Mouse (Mus musculus) cerebellum, adult 11-12 months (tissue): ENCODE measurements around the gene Tbc1d32.
"Not testable (repeated sequence)": the region's sequence is repeated elsewhere in the genome, so short reads cannot be mapped to it uniquely, and the experiment has no call there.

Source experiments
- DNase-seq: peaks from one replicate; pipeline ENCODE4 v3.0.0; 2022

Tbc1d32 gene

DNA sequence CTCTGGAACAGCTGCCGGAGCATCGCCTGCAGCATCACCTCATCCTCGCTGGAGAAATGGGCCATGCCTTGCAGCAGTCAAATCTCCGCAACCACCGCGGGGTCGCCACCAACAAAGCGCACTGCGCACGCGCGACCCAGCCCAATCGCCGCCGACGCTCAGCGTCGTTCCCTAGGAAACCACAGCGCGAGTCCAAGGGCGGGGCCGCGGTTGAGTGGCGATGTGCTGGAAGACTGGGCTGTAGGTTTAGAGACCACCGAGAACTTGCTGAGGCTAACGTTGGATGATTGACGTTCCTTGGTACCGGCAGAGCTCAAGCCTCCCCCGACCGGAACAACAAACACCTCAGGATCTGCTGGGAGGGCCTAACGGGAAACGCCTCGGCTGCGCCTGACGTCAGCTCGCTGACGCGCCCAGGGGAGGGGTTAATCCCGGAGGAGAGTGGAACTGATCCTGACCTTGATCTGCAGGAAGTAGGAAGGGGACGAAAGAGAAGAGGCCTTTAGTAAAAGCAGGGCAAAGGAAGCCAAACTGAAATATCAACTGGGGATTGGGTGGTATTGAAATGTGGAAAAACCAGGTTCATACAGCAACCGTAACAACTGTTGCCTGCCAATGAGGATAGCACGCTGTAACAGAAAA is at the start of gene Tbc1d32:
Gene Tbc1d32 (minus strand): TSS at position 122 of the 642 bp plus-strand sequence.
- peak; percentile 90 for DNase-seq

DNA sequence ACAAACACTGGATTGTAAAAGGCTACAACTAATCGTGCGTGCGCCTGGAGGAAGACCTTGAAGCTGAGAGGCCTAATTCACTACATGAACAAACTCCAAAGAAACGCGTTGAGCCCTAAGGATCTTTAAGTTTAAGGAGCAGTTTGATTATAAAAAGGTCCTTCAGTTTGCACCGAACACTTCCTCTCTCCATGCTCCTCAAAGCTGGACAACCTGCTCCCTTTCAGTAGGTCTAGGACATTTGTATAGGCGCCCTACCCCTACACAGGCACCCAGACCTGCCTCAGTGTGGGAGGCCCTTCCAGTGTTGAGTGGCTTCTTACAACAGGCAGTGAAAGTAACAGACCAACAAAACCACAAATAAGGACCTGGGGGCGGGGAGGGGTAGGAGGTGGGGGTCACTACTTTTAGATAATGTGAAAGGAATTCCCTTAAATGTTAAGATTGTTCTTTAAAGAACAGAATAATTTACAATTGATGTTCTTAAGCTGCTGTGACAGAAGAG is 666 bp downstream of the Tbc1d32 start:
- peak; percentile 22 for DNase-seq

DNA sequence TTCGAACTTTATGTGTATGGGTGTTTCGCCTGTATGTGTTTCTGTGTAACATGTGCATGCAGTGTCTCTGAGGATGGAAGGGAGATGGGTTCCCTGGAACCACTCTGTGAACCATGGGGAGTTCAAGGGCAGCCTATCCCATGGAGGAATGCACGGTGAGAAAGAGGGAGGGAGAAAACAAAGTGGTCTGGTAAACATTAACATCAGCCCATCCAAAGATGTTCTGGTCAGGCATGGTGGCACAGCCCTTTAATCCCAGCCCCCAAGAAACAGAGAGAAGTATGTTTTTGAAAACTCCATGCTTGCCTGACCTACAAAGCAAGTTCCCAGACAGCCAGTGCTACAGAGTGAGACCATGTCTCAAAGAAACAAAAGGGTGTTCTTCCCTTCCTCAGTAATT is 12.7 kb downstream of the Tbc1d32 start:
- no peak for DNase-seq

DNA sequence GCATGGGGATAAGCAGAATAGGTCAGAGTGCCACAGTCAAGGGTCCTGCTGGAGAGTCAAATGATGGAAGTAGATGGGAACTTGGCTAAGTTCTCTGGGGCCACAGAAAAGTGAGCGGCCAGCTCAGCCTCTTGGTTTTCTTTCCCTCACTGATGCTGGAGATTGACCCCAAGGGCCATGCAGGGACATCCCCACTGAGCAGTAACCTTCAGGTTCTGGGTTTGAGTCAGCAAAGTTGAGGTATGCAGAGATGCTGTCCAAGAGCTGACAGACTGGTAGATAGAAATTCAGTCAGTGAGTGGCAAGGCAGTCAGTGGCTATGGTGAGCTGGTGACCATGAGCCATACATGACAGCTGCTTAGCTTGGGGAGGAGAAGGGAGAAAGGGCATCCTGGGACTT is 18.1 kb downstream of the Tbc1d32 start:
- no peak for DNase-seq

DNA sequence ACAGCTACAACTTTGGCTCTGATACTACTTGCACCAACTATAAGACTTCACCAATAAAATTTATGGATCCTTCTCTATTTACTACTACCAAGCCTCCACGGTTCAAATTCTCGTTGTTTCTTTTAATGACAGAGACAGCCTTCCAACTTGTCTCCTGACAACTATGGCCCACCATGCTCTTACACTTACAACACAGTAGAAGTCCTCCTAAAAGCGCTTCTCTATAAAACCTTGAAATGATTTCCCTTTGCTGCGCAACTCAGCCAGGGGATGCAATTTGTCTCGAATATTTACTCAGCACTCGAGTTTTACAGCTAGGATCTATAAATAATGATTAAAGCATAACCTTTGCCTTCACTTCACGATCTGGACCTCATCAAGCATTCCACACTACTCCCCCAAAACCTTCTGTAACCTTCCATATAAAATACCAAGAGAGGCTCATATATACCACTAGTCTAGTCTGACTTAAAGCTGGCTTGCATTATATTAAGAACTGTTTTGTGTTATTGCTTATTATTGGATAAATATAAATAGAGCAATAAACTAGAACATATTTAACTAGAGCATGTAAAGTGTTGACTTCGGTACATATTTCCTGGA is 21.6 kb downstream of the Tbc1d32 start:
- no peak for DNase-seq

DNA sequence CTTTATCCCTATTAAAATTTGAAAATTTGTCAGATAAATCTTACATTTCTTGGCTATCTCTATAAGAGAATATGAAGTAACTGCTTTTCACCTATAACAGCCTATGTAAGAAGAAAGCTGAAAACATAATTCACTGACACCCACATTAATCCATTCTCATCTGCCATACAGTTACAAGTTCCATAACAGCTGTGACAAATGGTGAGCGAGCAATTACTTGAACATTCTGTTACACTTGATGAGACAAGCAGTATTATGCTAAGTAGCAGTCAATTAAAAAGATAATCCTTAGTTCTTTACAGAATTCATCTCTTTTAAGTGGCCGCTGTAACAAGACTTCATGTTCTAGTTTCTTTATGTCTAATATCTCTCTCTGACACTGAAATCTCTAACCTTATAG is 24.1 kb downstream of the Tbc1d32 start:
- DNase-seq = no peak

DNA sequence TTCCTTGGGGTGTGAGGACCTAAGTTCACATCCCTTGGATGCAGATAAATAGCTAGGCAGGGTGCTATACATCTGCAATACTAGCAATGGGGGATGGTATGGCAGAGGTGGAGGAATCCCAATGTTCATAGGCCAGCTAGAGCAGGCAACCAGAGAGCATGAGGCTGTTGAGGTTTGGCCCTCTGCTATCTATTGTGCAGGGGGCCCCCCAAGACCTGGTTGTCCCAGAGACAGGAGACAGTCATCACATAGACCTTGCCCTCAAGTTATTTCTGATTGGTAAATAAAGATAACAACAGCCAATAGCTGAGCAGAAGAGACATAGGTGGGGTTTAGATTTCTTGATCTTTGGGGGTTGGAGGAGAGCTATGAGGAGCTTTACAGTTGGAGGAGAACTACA is 28.6 kb downstream of the Tbc1d32 start:
- no peak for DNase-seq

DNA sequence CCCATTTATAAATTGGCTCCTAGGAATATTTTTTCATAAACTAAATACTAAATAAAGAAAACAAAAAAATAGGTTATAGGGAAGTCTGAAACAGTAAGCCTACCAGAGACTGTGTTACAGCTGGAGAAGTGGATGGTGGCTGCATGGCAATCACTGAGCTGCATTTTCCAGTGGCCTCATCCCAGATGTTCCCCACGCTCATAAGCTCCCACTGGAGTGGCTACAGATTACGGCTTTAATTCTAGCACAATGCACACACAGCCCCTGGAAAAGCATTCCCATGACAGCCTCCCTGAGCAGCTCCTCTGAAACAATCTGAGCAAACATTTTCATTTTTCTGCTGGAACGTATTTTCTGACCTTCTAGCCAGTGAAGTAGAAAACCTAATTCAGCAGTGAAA is 29.8 kb downstream of the Tbc1d32 start:
- DNase-seq = no peak

DNA sequence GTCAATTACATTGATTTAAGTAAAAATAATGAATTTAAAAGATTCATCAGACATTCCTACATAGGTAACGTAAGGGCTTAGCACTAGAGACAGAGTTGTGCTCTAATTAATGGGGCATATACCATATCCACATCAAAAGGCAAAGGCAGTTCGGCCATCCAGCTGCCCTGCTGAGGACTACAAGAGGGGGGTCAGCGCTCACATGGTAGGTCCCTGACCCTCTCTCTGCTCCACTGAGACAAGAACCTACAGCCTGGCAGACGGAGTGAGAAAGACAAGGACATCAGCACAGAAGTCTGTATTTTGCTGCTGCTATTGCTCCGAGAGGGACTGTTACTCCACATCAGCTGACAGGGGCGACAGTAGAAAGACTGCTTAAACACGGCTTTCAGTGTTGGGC is 34.2 kb downstream of the Tbc1d32 start:
- DNase-seq = no peak

DNA sequence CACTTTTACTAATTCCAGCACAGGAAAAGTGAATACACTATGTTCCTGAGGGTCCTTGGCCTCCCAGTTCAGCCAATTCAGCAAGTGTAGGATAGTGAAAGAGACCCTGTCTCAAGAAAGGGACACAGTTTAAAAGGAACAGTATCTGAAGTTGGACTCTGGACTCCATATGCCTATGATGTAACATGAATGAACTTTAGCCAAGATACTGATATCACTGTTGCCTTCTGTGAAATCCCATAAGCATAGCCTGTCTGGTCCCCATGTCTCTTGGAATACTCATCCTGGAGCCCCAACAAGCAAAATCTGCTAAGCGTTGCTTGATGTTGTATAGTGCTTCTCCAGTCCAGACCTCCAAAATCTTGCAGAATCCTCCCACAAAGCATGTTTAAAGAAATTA is 46.8 kb downstream of the Tbc1d32 start:
- DNase-seq = no peak

DNA sequence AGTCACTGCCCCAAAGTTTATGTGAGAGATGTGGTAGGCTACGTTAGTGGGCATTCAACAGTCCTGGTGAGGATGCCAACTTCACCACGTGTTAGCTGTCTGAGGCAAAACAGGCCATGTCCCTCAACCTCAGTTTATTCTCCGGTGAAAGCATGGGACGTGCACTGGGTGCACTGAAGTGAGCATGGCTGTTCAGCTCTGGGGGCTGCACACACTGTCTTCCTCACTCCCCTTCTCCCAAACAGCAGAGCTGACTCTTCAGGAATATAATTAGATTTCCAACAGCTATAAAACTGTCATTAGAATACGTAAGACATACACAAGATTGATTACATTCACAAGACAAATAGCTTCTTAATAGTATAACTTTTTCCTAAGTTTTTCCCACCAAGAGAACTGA is 55.3 kb downstream of the Tbc1d32 start:
- no peak for DNase-seq

DNA sequence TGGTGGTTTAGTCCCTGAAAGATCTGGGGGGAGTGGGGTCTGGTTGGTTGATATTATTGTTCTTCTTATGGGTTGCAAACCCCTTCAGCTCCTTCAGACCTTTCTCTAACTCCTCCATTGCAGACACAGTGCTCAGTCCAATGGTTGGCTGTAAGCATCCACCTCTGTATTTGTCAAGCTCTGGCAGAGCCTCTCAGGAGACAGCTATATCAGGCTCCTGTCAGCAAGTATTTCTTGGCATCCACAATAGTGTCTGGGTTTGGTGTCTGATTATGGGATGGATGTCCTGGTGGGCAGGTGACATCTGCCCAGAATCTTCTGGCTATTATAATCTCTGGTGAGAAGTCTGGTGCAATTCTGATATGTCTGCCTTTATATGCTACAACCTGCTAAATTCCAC is 60.8 kb downstream of the Tbc1d32 start:
- not testable (repeated sequence) for DNase-seq

DNA sequence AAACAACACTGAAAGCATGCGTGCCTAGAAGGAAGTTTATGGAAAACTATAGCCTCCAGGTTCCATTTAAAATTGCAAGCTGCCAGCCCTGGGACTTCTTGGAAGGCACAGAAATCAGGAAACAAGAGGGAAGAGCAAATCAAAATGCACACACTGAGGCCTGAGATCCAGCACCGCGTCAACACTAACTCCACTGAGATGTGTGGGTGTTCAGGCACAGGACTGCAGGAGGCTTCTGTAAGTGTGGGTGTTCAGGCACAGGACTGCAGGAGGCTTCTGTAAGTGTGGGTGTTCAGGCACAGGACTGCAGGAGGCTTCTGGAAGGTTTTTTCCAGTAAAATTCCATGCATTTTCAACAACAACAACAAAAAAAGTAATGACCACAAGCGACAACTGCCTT is 62.7 kb downstream of the Tbc1d32 start:
- no peak for DNase-seq

DNA sequence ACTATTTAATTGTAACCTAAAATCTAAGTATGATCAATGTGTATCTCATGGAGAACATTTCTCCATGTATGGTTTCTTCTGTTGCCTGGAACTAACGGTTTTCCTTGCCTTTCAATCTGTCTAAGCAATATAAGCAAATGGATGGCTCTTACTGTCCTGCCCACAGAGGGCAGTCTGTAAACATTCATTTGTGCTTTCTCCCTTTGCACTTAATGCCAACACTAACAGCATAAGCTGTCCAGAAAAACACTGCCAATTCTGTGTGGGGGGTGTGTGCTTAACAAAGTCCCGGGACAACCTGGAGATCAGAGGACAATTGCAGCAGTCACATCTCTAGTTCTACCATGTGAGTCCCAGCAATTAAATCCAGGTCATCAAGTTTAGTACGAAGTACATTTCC is 64.1 kb downstream of the Tbc1d32 start:
- DNase-seq = peak; percentile 15

DNA sequence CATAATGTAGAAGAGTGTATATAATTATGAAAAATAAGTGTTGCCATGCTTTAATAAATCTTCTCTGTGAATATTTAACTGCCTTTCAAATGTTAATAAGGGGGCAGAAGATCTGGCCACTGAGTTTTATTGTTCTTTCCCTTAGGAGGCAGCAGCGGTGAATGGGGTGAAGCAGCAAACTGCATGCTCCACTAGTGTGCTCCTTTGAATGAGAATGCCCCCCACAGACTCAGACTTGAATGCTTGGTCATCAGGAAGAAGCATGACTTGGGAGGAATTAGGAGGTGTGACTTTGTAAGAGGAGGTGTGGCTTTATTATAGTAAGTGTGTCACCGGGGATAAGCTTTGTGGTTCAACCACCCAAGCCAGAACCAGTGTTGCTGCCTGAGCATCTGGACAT is 69.7 kb downstream of the Tbc1d32 start:
- no peak for DNase-seq

DNA sequence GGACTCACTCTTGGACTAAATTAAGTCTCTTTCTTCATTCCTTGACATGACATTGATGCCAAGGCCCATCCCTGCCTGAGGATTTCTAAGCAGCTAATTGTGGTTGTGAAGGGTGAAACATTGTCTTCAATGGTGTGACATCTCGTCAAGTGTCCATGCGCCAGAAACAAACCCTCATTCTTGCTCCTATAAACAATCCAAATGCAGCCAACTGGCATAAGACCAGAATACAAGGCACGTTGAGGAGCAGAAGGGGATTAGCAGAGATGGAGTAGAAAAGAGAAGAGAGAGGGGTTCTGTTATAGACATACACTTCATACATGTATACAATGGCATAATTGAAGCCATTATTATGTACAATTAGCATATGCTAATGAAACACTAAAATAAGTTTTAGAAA is 70.3 kb downstream of the Tbc1d32 start:
- DNase-seq = no peak

DNA sequence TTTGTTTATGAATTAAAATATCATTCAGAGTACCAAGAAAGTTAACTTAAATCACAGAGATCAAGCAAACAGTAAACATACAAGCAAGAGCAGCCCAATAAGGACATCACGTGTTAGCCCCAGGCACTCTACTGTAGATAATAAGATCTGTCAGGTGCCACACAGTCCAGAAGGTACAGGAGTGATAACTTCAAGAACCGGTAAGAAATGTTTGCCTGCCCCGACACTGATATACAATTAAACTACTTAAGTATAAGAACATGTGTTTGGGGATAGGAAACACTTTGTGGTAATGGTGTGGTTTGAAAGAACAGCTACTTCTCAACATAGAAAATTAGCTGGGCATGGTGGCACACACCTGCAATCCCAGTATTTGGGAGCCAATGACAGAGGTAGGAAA is 71.5 kb downstream of the Tbc1d32 start:
- no peak for DNase-seq

DNA sequence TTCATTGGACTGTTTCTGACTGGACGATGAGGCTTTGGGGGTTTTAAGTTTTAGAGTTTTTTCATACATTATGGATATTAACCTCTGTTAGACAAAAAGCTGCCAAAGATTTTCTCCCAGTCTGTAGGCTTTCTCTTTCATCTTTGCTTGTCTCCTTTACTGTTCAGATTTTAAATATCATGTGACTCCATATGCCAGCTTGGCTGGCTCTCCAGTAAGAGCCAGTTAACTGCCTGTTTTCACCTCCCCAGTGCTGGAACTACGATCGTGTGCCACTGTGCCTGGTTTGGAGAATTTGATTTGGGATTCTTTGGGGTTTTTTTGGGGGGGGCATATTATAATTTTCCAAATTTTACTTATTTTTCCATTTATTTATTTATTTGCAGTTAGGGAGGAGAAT is 79.6 kb downstream of the Tbc1d32 start:
- DNase-seq = no peak

DNA sequence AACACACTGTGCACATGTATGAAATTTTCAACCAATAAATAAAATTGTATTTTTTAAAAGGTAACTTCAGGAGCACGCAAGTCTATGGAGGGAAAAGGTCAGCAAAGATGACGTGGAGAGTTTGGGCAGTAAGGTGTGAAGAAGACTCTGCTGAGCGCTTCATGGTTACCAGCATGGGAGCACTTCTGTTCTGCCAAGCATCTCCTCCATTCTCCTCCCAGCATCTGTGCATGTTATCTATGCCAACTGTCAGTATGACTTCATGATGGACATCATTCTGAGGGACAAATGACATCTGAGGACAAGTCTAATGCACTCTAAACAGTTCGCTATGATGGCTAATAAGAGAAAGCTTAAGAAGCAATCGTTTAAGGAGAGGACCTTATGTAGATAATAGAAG is 91.3 kb downstream of the Tbc1d32 start:
- DNase-seq = peak; percentile 10

DNA sequence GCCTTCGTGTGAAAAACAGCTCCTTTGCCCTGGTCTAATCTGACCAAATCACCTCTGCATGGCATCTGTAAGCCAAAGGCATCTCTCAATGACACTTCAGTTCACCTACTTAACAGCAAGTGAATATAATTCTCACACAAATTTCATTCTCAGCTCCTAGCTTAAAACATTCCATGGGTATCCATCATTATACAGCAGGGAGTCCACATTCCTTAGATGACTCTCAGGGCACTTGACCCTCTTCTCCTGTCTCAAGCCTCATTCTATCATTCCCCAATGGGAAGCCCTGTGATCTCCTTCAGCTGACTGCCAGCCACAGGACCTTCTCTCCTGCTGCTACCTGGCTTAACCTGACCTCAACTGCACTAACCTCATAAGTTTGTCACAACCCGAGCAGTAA is 98.8 kb downstream of the Tbc1d32 start:
- no peak for DNase-seq

DNA sequence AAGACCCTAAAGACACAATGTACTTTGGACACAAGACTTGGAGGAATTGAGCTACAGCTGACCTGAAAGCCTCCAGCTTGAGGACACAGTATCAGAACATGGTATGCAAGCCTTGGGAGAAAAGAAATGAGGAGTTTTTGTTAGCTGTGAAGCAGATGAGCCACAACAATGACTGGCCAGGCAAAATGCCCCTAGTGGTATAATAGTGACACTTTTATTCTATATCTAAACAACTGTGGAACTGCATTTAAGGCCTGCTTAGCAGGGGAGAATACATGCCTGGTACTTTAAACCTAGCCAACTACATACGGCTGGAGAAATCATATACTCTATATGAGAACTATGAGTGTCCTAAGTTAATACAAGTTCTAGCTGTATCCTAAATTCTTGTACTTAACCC is 101.5 kb downstream of the Tbc1d32 start:
- no peak for DNase-seq

DNA sequence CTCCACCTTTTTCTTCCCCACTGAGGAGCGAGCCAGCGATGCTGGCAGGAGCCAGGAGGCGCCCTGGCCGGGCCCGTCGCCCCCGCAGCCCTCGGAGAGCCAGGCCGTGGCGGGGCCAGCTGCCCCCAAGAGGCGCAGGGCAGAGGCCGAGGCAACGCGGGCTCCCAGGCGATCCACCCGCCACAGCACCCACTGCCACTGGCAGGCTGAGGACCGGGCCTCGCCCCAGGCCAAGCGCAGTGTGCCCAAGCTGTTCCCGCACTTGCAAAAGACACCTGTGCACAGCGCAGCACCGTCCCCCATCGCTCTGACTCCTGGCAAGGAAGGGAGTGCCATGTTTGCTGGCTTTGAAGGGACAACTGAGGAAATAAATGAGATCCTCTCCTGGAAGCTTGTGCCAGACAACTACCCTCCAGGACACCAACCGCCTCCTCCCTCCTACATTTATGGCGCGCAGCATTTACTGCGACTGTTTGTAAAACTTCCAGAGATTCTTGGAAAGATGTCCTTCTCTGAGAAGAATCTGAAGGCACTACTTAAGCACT is 112.8 kb downstream of the Tbc1d32 start:
- no peak for DNase-seq

DNA sequence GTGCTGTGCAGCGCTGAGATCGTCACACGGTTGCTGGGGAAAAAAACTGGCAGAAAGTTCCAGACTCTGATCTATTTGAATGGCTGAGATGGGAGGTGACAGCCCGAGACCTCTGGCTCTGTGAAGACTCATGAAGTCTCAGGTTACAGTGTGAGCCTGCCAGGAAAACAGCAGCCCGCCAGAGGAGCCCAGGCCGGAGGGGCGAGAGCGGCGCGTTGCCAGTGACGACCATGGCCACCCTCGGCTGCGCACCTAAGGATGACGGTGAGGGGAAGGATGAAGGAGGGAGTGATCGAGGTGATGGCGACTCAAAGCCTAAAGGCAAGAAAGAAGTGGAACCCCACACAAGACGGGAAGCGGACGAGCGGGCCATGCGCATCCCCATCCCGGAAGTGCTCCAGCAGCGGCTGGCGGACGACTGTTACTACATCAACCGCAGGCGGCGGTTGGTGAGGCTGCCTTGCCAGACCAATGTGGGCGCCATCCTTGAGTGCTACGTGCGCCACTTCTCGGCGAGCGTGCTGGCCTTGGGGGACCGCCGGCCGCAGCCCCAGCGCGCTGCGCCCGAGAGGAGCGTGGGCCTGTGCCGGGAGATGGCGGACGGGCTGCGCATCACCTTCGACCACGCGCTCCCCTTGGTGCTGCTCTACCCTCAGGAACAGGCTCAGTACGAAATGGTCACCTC is 113.4 kb downstream of the Tbc1d32 start:
- DNase-seq = peak; percentile 79

DNA sequence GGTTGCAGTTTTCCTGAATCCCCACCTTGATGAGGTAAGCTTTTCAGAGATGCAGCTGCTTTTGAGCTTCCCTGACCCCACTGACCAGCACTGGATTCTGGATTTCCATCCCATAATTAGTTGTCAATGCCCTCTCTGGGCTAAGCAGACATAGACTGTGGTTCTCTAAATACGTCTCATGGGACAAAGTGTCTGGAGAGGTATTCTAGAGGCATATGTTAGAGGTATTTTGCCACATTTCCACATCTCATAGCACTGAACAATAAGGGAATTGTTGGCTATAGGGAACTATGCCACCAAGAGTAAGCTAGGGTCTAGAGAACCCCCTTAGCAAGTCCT is 121.5 kb downstream of the Tbc1d32 start:
- no peak for DNase-seq
